Mouse (Mus musculus): ENCODE results near the gene Hbp1. TPM values are rescaled to one million over a fixed set of nuclear protein-coding genes. Genes with fewer than 3 reads are reported as not detected.

Hbp1 gene
- total and polyA plus RNA-seq, 3 experiments, result 58.2 to 67.2 (median 65.4) TPM

DNA sequence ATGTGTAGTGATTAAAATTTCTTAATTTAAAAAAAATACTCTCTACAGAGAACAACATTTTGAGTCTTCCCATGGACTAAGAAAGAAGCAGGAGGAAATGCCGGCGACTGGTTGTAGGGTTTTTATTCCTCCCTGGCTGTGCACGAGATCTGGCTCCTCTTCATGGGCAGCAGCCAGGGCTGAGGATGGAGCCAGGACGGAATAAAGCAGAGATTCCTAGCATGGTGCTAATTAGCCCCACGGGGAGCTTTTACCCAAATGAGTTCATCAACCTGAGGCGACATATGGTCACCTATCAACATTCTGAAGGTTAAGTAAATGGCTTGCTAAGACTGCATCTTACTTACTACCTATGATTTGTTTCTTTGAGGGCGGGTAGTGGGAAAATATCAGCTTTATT is 32.9 kb upstream of the Hbp1 start:
- no peak overlapping the region for H3K4me3 ChIP-seq
- no peaks in the 10 kb centered on the region for H3K27me3 ChIP-seq (ENCODE audit: control insufficient read depth, insufficient read depth, low read length)
- H3K79me2 ChIP-seq (replicated peaks; ENCODE audit: control insufficient read depth, insufficient read depth, low read length), result no peaks in the 10 kb centered on the region
- intact Hi-C loops (cut with DNase I), result no loop called here
- TF ChIP-seq POLR2A (IDR thresholded peaks at IDR 0.05; ENCODE audit: insufficient read depth, low read depth, low read length), result no peak
- no peak for TF ChIP-seq EP300 (IDR thresholded peaks at IDR 0.05; ENCODE audit: insufficient read depth, low read depth, low read length)
- no peak for TF ChIP-seq CTCF (IDR thresholded peaks at IDR 0.05)
- no peak for DNase-seq
- H3K27ac ChIP-seq, result no peak overlapping the region
- no peaks in the 10 kb centered on the region for H3K4me1 ChIP-seq (ENCODE audit: control insufficient read depth, insufficient read depth, low read length)
- H3K36me3 ChIP-seq (ENCODE audit: control insufficient read depth, insufficient read depth, low read length), result no peaks in the 10 kb centered on the region
- no peak overlapping the region for H3K9ac ChIP-seq (ENCODE audit: low read depth, low read length)
- WGBS, result 67% methylated on average over 7 of the region's 7 CpGs

DNA sequence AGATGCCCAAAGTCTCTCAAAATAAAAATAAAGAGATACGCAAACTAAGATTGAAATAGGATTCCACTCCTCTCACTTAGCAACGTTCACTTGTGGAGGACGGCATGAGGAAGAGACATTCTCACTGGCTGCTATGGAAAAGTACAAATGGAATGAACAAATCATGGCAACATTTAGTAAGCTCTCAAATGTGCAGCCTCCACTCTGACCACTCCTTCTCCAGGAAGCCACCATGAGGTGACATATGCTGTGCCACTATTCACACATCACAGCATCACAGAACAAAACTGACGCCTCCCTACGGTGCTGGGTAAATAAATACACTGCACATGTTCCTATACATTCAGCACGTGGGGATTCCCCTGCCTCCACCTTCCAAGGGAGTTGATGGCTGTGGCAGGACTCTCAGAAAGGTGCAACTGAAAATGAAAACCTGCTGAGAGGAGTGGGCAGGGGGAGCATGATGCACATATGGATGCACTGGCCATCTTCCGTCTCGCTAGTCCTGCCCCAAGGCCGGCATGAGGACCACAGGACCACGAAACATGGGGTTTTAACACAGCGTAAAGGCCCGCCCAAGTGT is 27.4 kb upstream of the Hbp1 start:
- Histone ChIP-seq H3K4me1 (ENCODE audit: control insufficient read depth, insufficient read depth, low read length) (no peaks in the 10 kb centered on the region), H3K9ac (ENCODE audit: low read depth, low read length) (no peak overlapping the region), H3K4me3 (no peak overlapping the region), H3K36me3 (ENCODE audit: control insufficient read depth, insufficient read depth, low read length) (no peaks in the 10 kb centered on the region), H3K79me2 (replicated peaks; ENCODE audit: control insufficient read depth, insufficient read depth, low read length) (no peaks in the 10 kb centered on the region), H3K27me3 (ENCODE audit: control insufficient read depth, insufficient read depth, low read length) (no peaks in the 10 kb centered on the region), H3K27ac (no peak overlapping the region)
- DNase-seq, result no peak
- intact Hi-C loops (cut with DNase I), result no loop called here
- 80% methylated on average over 12 of the region's 12 CpGs for WGBS
- TF ChIP-seq EP300 (IDR thresholded peaks at IDR 0.05; ENCODE audit: insufficient read depth, low read depth, low read length), result no peak
- TF ChIP-seq CTCF (IDR thresholded peaks at IDR 0.05), result no peak
- no peak for TF ChIP-seq POLR2A (IDR thresholded peaks at IDR 0.05; ENCODE audit: insufficient read depth, low read depth, low read length)

DNA sequence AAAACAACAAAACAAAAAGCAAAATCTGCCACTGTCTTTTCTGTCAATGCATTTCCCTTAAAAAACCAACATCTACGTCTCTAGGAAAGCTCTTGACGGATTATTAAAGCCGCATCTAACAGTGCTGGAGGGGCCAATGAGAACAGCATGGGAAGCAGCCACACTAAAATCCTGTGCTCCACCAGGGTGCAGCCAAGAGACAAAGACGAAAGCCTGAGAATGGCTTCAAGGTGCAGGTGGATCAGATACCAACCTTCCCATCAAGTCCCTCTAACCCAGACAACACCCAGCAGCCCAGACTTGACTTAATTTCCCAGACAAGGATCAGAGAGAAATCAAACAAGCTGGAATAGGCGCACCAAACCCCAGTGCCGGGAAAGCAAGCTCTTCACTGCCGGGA is 26.2 kb upstream of the Hbp1 start:
- H3K4me3 ChIP-seq, result no peak overlapping the region
- no peak overlapping the region for H3K9ac ChIP-seq (ENCODE audit: low read depth, low read length)
- intact Hi-C loops (cut with DNase I), result no loop called here
- no peaks in the 10 kb centered on the region for H3K36me3 ChIP-seq (ENCODE audit: control insufficient read depth, insufficient read depth, low read length)
- H3K4me1 ChIP-seq (ENCODE audit: control insufficient read depth, insufficient read depth, low read length), result no peaks in the 10 kb centered on the region
- H3K27me3 ChIP-seq (ENCODE audit: control insufficient read depth, insufficient read depth, low read length), result no peaks in the 10 kb centered on the region
- TF ChIP-seq CTCF (IDR thresholded peaks at IDR 0.05) (peak; percentile 42), POLR2A (IDR thresholded peaks at IDR 0.05; ENCODE audit: insufficient read depth, low read depth, low read length) (no peak), EP300 (IDR thresholded peaks at IDR 0.05; ENCODE audit: insufficient read depth, low read depth, low read length) (no peak)
- no peak for DNase-seq
- no peak overlapping the region for H3K27ac ChIP-seq
- no peaks in the 10 kb centered on the region for H3K79me2 ChIP-seq (replicated peaks; ENCODE audit: control insufficient read depth, insufficient read depth, low read length)
- WGBS, result 60% methylated on average over 7 of the region's 7 CpGs

DNA sequence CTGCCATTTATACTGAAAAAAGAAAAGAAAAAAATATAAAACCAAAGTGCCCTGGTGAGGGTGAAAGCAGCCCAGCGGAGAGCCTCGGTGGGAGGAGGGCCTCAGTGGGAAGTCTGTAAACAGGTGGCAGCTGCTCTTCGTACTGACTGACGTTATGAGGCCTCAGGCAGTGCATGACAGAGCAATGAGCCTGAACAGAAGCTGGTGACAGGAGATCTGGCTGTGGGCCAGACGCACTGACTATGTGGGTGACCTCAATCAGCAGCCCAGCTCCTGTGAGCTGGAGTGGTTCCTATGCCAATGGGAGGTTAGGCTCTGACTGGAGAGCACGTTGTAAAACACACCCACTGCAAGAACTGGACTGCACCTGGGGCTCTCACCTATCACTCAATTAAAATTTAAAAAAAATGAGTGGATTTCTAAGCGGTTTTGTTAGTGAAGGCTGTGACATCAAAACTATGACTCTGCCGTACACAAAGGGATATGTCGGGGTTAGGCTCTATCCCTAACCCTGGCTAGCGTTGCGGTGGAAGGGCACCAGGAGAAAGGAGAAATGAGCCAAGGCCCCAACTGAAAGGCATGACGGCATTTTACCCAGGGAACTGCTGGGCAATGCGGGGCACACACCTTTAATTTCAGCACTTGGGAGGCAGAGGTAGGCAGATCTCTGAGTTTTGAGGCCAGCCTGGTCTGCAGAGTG is 23.3 kb upstream of the Hbp1 start:
- intact Hi-C loops (cut with DNase I), result no loop called here
- Histone ChIP-seq H3K79me2 (replicated peaks; ENCODE audit: control insufficient read depth, insufficient read depth, low read length) (no peaks in the 10 kb centered on the region), H3K27me3 (ENCODE audit: control insufficient read depth, insufficient read depth, low read length) (no peaks in the 10 kb centered on the region), H3K27ac (peak overlapping the region; percentile 31; the same call in 1 of the 2 replicates), H3K4me3 (no peak overlapping the region), H3K4me1 (ENCODE audit: control insufficient read depth, insufficient read depth, low read length) (no peaks in the 10 kb centered on the region), H3K9ac (ENCODE audit: low read depth, low read length) (no peak overlapping the region), H3K36me3 (ENCODE audit: control insufficient read depth, insufficient read depth, low read length) (no peaks in the 10 kb centered on the region)
- 38% methylated on average over 13 of the region's 13 CpGs for WGBS
- peak; percentile 96 for TF ChIP-seq EP300 (IDR thresholded peaks at IDR 0.05; ENCODE audit: insufficient read depth, low read depth, low read length)
- no peak for TF ChIP-seq CTCF (IDR thresholded peaks at IDR 0.05)
- DNase-seq, result peak; percentile 72 to 85

DNA sequence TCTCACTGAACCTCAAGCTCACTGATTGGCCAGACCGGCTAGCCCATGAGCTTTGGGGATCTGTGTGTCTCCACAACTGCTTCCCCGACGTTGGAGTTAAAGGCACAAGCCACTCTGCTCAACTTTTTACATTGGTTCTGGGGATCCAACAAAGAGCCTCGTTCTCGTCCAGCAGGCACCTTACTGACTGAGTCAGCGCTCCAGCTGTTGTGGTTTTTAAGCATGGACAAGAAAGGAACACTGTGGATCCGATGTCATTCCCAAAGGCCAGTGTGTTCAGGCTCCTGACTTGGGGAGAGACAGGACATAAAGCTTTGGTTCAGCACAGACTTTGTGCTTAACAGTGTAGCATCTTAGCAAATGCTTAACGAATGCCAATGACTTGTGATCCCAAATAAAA is 21.2 kb upstream of the Hbp1 start:
- no peak overlapping the region for H3K9ac ChIP-seq (ENCODE audit: low read depth, low read length)
- no peaks in the 10 kb centered on the region for H3K4me1 ChIP-seq (ENCODE audit: control insufficient read depth, insufficient read depth, low read length)
- WGBS, result 82% methylated on average over 8 of the region's 8 CpGs
- no peaks in the 10 kb centered on the region for H3K27me3 ChIP-seq (ENCODE audit: control insufficient read depth, insufficient read depth, low read length)
- H3K27ac ChIP-seq, result no peak overlapping the region
- intact Hi-C loops (cut with DNase I), result no loop called here
- no peak overlapping the region for H3K4me3 ChIP-seq
- no peaks in the 10 kb centered on the region for H3K79me2 ChIP-seq (replicated peaks; ENCODE audit: control insufficient read depth, insufficient read depth, low read length)
- no peak for DNase-seq
- TF ChIP-seq CTCF (IDR thresholded peaks at IDR 0.05) (no peak), EP300 (IDR thresholded peaks at IDR 0.05; ENCODE audit: insufficient read depth, low read depth, low read length) (no peak), POLR2A (IDR thresholded peaks at IDR 0.05; ENCODE audit: insufficient read depth, low read depth, low read length) (no peak)
- no peaks in the 10 kb centered on the region for H3K36me3 ChIP-seq (ENCODE audit: control insufficient read depth, insufficient read depth, low read length)

DNA sequence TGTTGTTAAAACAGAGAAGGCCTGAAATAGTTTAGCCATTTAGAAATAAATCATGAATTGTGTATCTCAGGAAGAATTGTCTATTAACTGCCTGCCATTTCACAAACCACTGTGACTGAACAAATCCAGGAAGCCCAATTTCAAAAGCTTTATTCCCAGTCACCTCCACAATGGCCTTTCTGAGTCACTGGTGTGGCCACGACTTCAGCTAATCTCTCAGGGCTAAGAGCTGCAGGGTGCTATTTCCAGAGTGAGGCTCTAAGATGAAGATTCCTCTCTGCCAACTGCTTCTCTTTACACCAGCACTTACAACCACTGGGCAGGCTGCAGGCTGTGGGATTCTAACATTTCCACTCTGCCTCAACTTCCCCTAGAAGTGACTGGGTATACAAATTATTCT is 18.8 kb upstream of the Hbp1 start:
- H3K9ac ChIP-seq (ENCODE audit: low read depth, low read length), result no peak overlapping the region
- H3K36me3 ChIP-seq (ENCODE audit: control insufficient read depth, insufficient read depth, low read length), result no peaks in the 10 kb centered on the region
- H3K4me1 ChIP-seq (ENCODE audit: control insufficient read depth, insufficient read depth, low read length), result no peaks in the 10 kb centered on the region
- 16% methylated on average over 1 of the region's 1 CpGs for WGBS
- no peak for DNase-seq
- H3K27me3 ChIP-seq (ENCODE audit: control insufficient read depth, insufficient read depth, low read length), result no peaks in the 10 kb centered on the region
- intact Hi-C loops (cut with DNase I), result no loop called here
- TF ChIP-seq EP300 (IDR thresholded peaks at IDR 0.05; ENCODE audit: insufficient read depth, low read depth, low read length) (no peak), CTCF (IDR thresholded peaks at IDR 0.05) (no peak)
- no peak overlapping the region for H3K4me3 ChIP-seq
- H3K79me2 ChIP-seq (replicated peaks; ENCODE audit: control insufficient read depth, insufficient read depth, low read length), result no peaks in the 10 kb centered on the region
- no peak overlapping the region for H3K27ac ChIP-seq

All from heart, adult 2 months (tissue).